Mouse (Mus musculus) heart, postnatal 14 days (tissue): ENCODE results near the gene Arfip1. TPM values are rescaled to one million over a fixed set of nuclear protein-coding genes. Genes with fewer than 3 reads are reported as not detected.
"Not testable (repeated sequence)": the region's sequence is repeated elsewhere in the genome, so short reads cannot be mapped to it uniquely, and the experiment has no call there.

Experiments used
- DNase-seq, 2 experiments: peaks; one replicate each; pipeline ENCODE4 v3.0.0; 2021 to 2022
- intact Hi-C: fragments of 180-260 bp; cut with DNase I; formaldehyde crosslinking; loops from one replicate; pipeline ENCODE4 v1.15.1; 2025
- total RNA-seq, 2 experiments: library from RNA; stranded (reverse); gene quantifications; 2 replicates each; pipeline ENCODE4 v1.2.3; 2021

Gene Arfip1
- total RNA-seq, 2 experiments from 2014 or later = 17.8 to 18.9 TPM

DNA sequence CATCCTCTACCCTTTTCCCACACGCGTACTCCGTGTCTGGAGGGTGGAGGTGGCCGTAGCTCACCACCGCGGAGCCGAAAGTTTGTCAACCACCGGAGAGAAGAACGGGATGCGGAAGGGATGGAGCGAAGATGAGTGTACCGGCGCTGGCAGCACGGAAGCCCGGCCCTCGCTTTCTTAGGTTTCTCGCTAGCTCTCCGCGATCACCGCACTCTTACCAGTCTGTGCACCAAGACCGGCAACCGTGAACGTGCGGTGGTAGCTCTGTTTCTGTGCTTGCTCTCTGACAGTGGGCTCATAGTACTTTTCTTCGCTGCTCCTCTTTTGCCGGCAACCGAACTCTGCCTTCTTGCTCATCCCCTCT is 470 bp upstream of the Arfip1 start:
- DNase-seq = no peak
- intact Hi-C loops = no loop called here

DNA sequence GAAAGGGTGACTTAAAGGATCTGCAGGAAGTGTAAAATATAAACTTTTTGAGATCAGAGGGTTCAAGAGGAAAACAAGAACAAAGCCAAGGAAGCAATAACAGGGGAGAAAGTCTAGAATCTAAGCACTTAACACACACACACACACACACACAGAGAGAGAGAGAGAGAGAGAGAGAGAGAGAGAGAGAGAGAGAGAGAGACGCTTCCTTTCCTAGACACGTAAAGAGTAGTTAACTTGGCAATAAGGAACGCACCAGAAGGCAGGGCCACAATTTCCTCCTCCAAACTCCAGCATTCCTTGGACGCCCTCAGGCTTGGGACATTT is 766 bp downstream of the Arfip1 start:
- no peak for DNase-seq
- intact Hi-C loops = no loop called here

DNA sequence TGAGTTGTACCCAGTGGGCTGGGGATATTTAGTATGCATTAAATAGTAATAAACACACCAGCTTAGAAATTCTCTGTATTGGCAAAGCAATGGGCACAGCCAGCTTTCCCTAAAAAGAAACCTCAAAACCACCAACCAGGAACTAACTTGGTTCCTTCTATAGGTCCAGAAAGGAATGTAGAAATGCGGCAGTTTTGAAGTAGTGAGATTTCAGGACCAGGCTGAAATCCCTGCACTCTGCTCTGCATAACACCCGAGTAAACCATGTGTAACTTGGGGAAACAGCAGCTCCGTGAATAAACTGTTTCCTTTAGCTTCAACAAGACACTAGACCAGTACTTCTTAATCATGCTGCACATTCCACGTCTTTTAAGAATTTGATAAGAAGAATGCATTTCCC is 1.7 kb downstream of the Arfip1 start:
- no peak for DNase-seq
- intact Hi-C loops = no loop called here

DNA sequence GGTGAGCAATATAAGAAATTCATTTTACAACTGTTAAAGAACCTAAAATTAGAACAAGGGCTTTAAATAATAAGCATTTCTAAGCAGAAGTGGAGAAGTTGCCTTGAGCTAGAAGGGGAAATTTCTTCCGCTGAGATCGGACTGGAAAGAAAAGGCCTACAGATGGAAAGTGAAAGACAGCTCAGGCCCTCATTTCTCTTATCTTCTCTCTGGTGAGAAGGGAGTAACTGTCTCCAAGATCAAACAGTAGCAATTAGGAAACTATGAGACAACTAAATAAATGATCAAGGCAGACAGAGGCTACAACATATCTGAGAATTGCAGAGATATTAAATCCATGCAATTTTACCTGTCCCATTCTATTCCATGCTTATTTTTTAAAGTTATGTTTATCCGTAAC is 11.9 kb downstream of the Arfip1 start:
- DNase-seq = no peak
- intact Hi-C loops = no loop called here

DNA sequence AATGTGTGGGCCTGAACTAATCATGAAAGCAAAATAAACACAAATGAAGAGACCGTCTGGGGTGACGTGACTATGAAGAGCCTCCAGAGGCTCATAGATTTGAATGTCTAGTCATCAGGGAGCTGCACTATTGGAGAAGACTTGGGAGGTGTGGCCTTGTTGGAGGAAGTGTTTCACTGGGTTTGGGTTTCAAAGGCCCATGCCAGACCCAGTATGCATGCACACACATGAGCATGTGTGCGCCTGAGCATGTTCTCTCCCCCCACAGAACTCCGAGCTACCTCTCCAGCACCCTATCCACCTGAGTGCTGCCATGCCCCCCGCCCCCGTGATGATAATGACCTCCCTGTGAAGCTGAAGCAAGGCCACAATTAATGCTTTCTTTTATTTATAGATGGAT is 12.8 kb downstream of the Arfip1 start:
- no peak for DNase-seq
- intact Hi-C loops = no loop called here

DNA sequence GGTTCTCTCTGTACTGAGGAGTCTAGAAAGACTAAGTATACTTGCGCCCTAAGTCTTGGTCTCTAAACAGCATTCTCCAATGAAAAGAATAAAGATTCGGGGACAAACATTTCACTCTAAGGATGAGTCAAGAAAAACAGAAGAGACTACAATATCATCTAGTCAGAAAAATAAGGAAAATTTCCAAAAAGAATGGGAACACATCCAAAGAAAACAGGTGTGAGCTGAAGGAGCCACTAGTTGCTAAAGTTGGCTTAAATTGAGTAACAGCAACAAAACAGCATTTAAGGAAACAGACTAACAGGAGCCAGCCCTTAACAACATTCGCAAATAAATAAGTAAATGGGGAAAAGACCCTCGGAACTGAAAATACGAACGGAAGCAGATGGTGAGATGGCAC is 13.9 kb downstream of the Arfip1 start:
- DNase-seq = no peak
- intact Hi-C loops = no loop called here

DNA sequence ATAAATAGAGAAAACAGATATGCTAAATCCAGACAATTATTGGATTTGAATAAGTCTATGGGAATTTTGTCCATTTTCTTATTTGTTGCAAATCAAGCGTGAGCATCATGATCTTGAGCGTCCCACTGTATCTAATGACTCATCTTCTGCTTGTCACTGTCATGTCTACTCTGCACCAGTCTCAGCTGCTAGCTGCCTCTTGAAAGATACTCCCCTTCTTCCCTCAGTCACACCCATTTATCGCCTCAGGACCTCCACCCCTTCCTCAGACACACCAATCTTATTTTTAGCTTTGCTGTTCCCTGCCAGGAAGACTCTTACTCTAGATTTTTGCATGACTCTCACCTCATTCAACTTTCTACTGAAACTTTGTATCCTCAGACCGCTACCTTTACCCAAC is 19.0 kb downstream of the Arfip1 start:
- DNase-seq = no peak
- intact Hi-C loops = no loop called here

DNA sequence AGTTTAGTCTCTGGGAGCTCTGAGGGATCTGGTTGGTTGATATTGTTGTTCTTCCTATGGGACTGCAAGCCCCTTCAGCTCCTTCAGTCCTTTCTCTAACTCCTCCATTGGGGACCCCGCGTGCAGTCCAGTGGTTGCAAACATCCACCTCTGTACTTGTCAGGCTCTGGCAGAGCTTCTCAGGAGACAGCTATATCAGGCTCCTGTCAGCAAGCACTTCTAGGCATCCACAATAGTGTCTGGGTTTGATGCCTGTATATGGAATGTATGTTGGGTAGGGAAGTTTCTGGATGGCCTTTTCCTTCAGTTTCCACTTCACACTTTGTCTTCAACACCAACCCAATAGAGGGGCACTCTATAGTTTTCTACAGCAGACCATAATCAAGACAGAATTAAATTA is 19.5 kb downstream of the Arfip1 start:
- intact Hi-C loops, DNase-seq: not testable (repeated sequence)

DNA sequence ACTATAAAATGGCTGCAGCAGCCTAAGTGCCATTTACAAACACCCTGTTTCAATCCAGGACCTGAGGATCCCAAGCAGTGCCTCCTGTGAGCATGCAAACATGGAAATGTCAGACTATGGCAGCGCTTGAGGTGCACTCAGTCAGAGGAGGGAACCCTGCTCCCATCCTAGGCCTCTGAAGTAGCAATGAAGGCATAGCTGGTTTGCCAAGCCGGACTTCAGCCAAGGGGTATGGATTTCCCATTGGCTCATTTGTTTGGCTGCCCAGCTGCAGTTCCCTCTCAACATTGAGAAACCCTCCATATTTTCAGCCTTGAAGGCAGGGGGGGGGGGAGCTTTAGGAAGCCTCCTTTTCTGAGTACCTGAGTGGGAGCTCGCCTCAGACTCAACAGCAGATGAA is 24.1 kb downstream of the Arfip1 start:
- DNase-seq = no peak
- intact Hi-C loops = no loop called here

DNA sequence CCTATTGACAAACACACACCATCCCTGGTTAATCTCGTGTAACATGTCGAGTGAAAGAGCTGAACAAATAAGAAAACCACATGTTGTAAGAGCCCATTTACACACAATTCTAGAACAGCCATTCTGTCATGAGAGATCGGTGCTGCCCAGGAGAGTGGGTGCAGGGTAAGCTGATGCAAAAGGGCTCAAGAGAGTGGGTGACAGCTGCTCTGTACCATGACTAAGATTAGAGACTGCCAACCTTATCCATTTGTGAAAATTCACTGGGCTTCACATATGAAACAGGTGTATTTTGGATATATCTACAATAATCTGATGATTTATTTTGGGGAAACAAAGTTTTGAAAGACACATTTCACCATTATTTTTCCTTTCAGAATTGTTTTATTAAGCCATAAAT is 26.6 kb downstream of the Arfip1 start:
- intact Hi-C loops = no loop called here

DNA sequence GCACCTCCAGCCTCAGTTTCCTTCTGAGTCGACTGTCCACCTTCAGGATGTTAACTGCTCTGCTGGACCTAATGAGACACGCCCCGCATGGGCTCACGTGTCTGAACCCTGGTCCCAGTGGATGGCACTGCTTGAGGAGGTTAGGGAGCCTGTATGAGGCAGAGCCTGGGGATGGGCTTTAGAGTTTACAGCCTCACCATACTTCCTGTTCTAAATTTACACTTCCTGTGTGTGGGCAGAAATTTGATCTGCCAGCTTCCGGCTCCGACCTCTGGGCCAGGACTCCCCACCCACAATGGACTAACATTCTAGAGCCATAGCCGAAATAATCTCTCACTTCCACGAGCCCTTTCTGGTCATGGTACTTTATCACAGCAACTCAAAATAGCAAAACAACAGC is 35.2 kb downstream of the Arfip1 start:
- DNase-seq = no peak
- intact Hi-C loops = loop anchor here (10.0 kb wide), 1 partner anchor 232 kb away; no protein-coding TSS in a partner anchor

More for the DNA sequence above, 26.6 kb downstream of the Arfip1 start:
- no peak for DNase-seq

DNA sequence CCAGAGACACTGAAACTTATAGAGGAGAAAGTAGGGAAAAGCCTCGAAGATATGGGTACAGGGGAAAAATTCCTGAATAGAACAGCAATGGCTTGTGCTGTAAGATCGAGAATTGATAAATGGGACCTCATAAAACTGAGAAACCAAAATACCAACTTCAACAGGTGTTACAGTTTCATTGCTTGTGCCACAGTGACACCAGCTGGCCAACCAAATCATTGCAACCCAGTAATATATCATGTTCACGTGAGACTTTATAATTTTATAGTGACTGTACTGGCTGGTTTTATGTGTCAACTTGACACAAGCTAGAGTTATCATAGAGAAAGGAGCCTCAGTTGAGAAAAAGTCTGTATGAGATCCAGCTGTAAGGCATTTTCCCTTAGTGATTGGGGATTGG is 40.0 kb downstream of the Arfip1 start:
- intact Hi-C loops = loop anchor here (1.0 to 10.0 kb wide), 4 partner anchors 190 to 365 kb away; no protein-coding TSS in a partner anchor
- DNase-seq = peak; percentile 61 to 77

DNA sequence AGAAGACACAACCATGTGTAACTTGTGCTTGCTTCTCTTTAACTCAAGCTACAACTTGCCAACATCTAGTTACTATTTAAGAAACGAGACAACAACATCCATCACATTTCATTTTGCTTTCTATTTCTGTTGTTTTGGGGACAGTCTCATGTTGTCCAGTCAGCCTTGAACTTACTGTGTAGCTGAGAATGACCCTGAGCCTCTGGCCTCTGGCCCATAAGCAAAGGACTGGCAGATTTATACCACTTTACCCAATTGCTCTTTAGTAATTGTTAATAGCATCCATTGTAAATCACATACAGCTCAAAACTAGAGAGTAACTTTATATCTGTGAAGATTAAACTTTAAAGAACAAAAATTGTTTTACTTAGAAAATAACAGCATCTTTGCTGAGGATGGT is 40.5 kb downstream of the Arfip1 start:
- intact Hi-C loops = loop anchor here (1.0 to 10.0 kb wide), 4 partner anchors 190 to 365 kb away; no protein-coding TSS in a partner anchor
- DNase-seq = no peak

DNA sequence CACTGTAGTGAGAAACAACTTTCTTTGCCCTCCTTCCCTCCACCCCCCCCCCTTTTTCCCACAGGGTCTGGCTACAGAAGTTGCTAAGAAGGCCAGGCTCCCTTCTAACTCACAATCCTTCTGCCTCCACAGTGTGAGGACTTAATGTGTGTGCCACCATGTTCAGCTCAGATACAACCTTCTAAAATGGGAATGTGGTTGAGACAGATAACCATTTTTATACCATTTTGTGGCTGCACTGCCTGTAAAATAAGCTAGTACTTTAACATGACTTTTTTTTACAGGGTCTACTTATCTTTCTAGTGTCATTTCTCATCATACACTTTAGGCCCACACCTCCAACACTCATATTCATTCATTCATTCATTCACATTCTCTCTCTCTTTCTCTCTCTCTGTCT is 41.8 kb downstream of the Arfip1 start:
- no peak for DNase-seq
- intact Hi-C loops = loop anchor here (5.0 to 10.0 kb wide), 2 partner anchors 226 to 363 kb away; no protein-coding TSS in a partner anchor

DNA sequence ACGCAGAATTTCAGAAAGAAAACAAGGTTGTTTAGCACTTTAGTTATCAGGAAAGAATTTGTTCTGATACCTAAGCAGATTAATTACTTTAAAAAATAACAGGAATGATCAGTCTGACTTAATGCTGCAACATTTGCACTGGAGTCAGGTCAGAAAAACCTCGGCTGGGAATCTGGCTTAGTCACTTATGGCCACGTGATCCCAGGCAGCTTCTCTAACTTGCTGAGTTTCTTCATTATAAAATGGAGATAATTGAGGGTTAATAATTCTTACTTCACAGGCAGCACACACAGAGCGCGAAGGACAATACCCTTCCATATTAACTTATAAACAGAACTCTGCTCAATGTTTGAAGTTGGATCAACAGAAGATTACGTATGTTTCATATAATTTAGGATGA is 45.4 kb downstream of the Arfip1 start:
- no peak for DNase-seq
- intact Hi-C loops = no loop called here

DNA sequence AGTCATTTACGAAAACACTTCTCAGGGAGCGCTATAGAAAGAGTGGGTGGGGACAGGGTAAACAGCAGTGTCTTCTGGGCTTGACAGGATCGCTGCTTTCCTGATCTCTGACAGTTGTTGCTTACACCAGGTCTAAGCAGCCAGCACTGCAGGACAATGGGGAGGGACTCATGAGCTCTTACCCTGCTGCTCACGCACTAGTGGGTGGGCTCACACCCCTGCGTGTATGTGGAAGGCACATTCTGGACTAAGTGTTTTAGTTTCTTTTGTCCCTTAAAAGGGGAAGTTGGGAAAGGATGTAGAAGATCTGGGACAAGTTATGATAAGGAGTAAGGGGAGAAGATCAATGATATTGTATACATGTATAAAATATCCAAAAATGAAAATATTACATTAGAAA is 49.2 kb downstream of the Arfip1 start:
- intact Hi-C loops = no loop called here
- no peak for DNase-seq

DNA sequence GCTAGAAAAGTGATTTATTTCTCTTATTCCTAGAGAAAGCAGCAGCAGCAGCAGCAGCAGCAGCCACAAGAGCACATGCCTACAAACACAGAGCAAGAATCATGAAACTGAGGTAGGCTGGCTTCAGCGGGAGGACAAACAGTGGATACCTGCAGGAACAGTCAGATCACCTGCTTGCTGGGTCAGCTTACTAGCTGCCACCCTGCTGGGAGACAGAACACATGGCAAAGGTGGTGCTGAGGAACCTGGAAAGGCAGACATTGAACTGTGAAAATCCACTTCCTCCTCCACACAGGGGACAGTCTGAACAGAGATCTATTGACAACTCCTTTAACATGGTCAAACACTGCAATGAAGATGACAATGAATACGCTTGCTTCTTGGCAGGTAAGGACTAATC is 53.4 kb downstream of the Arfip1 start:
- DNase-seq = no peak
- intact Hi-C loops = no loop called here

DNA sequence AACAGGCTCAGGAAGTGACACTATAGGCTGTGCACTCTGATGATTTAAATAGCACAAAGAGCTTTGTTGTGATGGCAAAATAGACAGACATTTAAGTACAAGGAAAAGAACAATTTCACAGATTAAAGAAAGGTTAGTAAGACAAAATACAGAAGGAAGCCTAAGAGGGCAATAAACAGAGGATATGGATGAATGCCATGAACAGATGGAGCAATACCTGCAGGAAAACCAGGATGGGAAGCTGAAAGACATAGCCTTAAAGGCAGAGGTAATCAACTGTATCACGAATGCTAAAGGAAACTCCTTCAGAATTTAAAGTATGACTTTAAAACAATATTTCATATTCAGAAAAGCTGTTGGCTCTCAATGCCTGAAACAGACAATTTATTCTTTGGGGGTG is 57.5 kb downstream of the Arfip1 start:
- DNase-seq = no peak
- intact Hi-C loops = no loop called here

DNA sequence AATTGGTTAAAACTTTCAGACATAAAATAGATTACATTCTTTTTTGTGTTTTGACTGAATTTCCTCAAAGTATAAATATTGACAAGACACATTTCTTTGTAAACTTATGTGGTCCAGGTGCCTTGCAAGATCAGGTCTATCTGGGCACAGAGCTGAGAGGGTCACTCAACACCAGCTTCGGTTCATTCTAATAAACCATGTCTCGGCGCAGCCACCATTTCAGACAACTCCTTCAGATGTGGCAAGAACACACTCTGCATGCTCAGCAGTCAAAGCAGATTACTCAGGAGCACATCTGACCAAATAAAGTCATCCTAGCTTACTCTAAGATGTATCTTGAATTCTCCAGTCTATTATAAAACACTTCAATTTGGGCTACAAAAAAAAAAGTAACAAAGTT is 66.3 kb downstream of the Arfip1 start:
- intact Hi-C loops = no loop called here
- no peak for DNase-seq

DNA sequence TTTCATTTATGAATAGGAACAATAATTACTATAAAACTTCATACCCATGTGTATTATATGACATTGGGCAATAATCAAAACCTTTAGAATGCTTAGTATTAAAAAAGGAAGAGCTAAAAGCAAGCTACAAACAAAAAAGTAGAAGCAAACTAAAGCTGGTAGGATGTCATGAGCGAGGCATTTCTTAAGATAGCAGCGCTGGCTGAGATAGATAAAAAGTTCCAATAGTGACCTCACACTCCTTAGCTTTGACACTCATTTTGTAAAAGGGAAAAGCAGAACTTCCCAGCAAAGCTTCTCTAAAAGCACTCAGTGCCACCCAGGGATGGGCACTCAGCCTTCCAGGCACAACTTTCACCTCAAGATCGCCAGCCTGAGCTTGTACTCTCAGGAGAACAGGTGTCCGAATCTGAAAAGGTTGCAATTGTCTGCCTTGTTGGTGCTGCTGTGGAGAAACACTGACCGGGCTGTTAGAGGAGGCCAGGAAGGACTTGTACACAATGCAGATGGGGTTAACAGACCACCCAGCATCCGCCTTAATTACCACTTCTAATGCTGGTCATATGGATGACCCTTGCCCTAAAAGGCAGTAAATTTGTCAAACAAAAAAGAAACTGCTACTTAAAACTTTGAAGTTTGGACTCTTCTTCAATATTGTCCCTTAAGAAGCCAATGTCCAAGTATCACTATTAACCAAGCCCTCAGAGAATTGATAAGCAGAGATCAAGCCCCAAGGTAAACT is 69.5 kb downstream of the Arfip1 start:
- no peak for DNase-seq
- intact Hi-C loops = no loop called here

DNA sequence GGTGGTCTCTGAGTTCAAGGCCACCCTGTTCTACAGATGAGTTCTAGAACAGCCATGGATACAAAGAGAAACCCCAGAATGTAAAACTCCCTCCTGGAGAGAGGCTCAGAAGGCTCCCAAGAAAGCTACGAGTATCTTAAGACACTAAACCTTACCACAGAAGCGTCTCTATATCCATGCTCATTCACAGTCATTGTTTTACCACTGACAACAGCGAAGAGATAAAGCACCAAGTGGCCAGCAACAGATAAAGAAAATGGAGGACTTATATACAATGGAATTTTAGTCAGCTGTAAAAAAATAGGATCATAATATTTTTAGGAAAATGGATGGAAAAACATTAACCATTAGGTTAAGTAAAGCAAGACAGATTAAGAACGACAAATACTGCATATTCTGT is 77.2 kb downstream of the Arfip1 start:
- intact Hi-C loops = no loop called here
- no peak for DNase-seq

DNA sequence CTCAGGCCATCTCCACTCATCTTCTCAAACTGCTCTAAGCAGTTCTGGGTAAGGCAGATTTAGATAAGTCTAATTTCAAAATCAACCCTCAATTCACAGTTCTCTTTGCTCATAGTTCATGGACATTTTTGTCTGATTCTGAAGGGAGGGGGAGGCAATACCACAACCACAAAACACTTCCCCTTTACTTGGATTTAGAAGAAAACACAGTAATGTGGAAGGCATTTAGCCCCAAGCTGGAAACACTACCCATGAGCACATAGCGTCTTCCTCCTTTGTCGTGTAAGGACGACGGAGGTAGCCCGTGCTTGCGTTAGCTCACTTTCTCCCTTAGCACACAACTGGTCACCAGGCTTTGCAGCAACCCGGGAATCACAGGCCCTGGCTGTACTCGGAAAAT is 78.1 kb downstream of the Arfip1 start:
- intact Hi-C loops = no loop called here

DNA sequence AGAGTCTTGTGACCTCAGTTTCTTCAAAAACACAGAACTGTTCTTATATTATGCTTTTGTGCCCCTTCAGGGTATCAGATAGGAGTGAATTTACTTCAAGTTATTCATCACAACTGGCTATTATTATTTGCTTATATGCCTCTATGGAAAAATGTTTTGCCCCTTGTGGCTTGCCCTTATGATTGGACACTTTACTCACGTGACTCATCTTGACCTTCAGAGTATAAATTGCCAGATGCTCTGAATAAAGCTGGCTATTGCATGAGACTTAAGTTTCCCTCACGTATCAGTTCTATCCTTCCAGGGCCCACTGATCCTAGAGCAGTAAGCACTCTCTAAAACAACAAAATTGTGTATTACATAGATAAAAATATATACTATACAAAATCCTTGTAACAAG is 80.3 kb downstream of the Arfip1 start:
- no peak for DNase-seq
- intact Hi-C loops = no loop called here

More for the DNA sequence above, 78.1 kb downstream of the Arfip1 start:
- DNase-seq = no peak
